Comparison of ENCODE assay signal across 8 mouse cellular contexts in genomic region chr10:20149835-20150355, GRCm38 (mm10). TPM values are rescaled to one million over a fixed set of nuclear protein-coding genes. Genes with fewer than 3 reads are reported as not detected.
DNase-seq lines count a peak whose midpoint lies in the region; ATAC-seq and TF ChIP-seq lines count a peak whose summit lies in the region.

No protein-coding gene starts in this region.

- TF ChIP-seq CTCF in stomach, postnatal 0 days (IDR thresholded peaks at IDR 0.05; ENCODE audit: low read depth) = no peak

- 0 out of 2 replicates have a peak, but pooled peaks cover 3% of the 10 kb centered on the region for H3K4me1 ChIP-seq in kidney, embryonic 14.5 days (ENCODE audit: control insufficient read depth, insufficient read depth, low read length)
- no peaks in the 10 kb centered on the region for H3K4me1 ChIP-seq in brown adipose tissue, adult 24 weeks (ENCODE audit: control insufficient read depth, insufficient read depth, insufficient read length, low read length)
- H3K4me1 ChIP-seq in liver, embryonic 16.5 days (ENCODE audit: control insufficient read depth, low read depth, low read length) = peaks cover 5% of the 10 kb centered on the region
- no peaks in the 10 kb centered on the region for H3K4me1 ChIP-seq in stomach, postnatal 0 days (replicated peaks; ENCODE audit: control insufficient read depth, insufficient read depth)

- no peaks in the 10 kb centered on the region for H3K9me3 ChIP-seq in kidney, embryonic 14.5 days (ENCODE audit: control insufficient read depth, low read length)
- H3K9me3 ChIP-seq in liver, embryonic 16.5 days (replicated peaks; ENCODE audit: control insufficient read depth, low read length) = no peaks in the 10 kb centered on the region
- H3K9me3 ChIP-seq in stomach, postnatal 0 days (ENCODE audit: control insufficient read depth, low read length) = no peaks in the 10 kb centered on the region

- WGBS in kidney, embryonic 14.5 days = 3% methylated on average over 13 of the region's 13 CpGs
- WGBS in liver, embryonic 16.5 days (ENCODE audit: insufficient replicate concordance) = 3% methylated on average over 13 of the region's 13 CpGs
- WGBS in stomach, postnatal 0 days = 8% methylated on average over 13 of the region's 13 CpGs

- no peak for DNase-seq in kidney, adult 11 months
- DNase-seq in stomach, postnatal 0 days (ENCODE audit: low spot score) = peak; percentile 25
- DNase-seq in spleen, postnatal 10 days (ENCODE audit: low spot score in 2 of 2) = no peak
- no peak for DNase-seq in gastrocnemius, postnatal 25 days

- peak overlapping the region; percentile 96 for H3K4me2 ChIP-seq in kidney, embryonic 14.5 days (replicated peaks; ENCODE audit: low read depth, low read length)
- peak overlapping the region; percentile 95 for H3K4me2 ChIP-seq in liver, embryonic 16.5 days (ENCODE audit: low read depth, low read length)
- peak overlapping the region; percentile 92 for H3K4me2 ChIP-seq in stomach, postnatal 0 days (replicated peaks; ENCODE audit: low read depth)

- ATAC-seq in kidney, embryonic 14.5 days (ENCODE audit: low FRiP score, low TSS enrichment) = no peak
- ATAC-seq in hematopoietic stem cell, adult 5-6 weeks (replicated peaks in 1 of 2; ENCODE audit: insufficient read depth in 1 of 2, low FRiP score in 2 of 2, low TSS enrichment in 1 of 2, low read depth in 1 of 2, poor library complexity in 2 of 2, severe bottlenecking in 2 of 2) = peak; percentile 10 to 18; a peak in 1 of 4 replicates
- ATAC-seq in liver, embryonic 16.5 days (ENCODE audit: low read depth) = no peak
- ATAC-seq in stomach, postnatal 0 days (ENCODE audit: low FRiP score, low TSS enrichment) = no peak

- H3K27ac ChIP-seq in kidney, embryonic 14.5 days (ENCODE audit: low read depth, low read length) = no peak overlapping the region
- H3K27ac ChIP-seq in brown adipose tissue, adult 24 weeks (replicated peaks; ENCODE audit: low read depth, low read length) = no peak overlapping the region
- H3K27ac ChIP-seq in liver, embryonic 16.5 days (ENCODE audit: low read length) = no peak overlapping the region
- H3K27ac ChIP-seq in stomach, postnatal 0 days (replicated peaks) = peak overlapping the region; percentile 88

- no peak for TF ChIP-seq EP300 in stomach, postnatal 0 days (optimal IDR thresholded peaks at IDR 0.05)

- peak overlapping the region; percentile 82 for H3K4me3 ChIP-seq in kidney, embryonic 14.5 days (ENCODE audit: low read length)
- H3K4me3 ChIP-seq in brown adipose tissue, adult 24 weeks (ENCODE audit: insufficient read depth, low read depth, low read length) = peak overlapping the region; percentile 45
- H3K4me3 ChIP-seq in liver, embryonic 16.5 days (ENCODE audit: low read depth, low read length) = peak overlapping the region; percentile 72
- peak overlapping the region; percentile 84 for H3K4me3 ChIP-seq in stomach, postnatal 0 days (ENCODE audit: low read depth, low read length)

- peak overlapping the region; percentile 81 for H3K9ac ChIP-seq in kidney, embryonic 14.5 days (ENCODE audit: low read depth, low read length)
- H3K9ac ChIP-seq in liver, embryonic 16.5 days (ENCODE audit: low read depth, low read length) = peak overlapping the region; percentile 68
- peak overlapping the region; percentile 89 for H3K9ac ChIP-seq in stomach, postnatal 0 days (ENCODE audit: low read length)

- H3K27me3 ChIP-seq in kidney, embryonic 14.5 days (ENCODE audit: control insufficient read depth, insufficient read depth, low read length) = peaks cover 25% of the 10 kb centered on the region
- peaks cover 25% of the 10 kb centered on the region for H3K27me3 ChIP-seq in liver, embryonic 16.5 days (ENCODE audit: control insufficient read depth, insufficient read depth, low read depth, low read length)
- H3K27me3 ChIP-seq in stomach, postnatal 0 days (ENCODE audit: control insufficient read depth, insufficient read depth, low read length) = no peaks in the 10 kb centered on the region

- no peaks in the 10 kb centered on the region for H3K36me3 ChIP-seq in kidney, embryonic 14.5 days (ENCODE audit: control insufficient read depth, insufficient read depth, low read length)
- no peaks in the 10 kb centered on the region for H3K36me3 ChIP-seq in liver, embryonic 16.5 days (ENCODE audit: control insufficient read depth, insufficient read depth)
- H3K36me3 ChIP-seq in stomach, postnatal 0 days (ENCODE audit: control insufficient read depth, insufficient read depth, low read length) = no peaks in the 10 kb centered on the region

RNA-seq across cellular contexts. Expression of gene Map7, which starts 1.6 kb away (rescaled TPM):
- 12.6 and 19.6 TPM in 2 replicates for polyA plus RNA-seq in kidney, embryonic 14.5 days (2014; fragmentation: Nextera tagmentation; extraction: Ambion mirVana)
- polyA plus RNA-seq in brown adipose tissue, adult 24 weeks (2012; ENCODE audit: insufficient read depth, insufficient read length, missing spikeins) = 3.6 and 4.5 TPM in 2 replicates
- total RNA-seq in hematopoietic stem cell, adult 5-6 weeks (2017) = 156 and 190 TPM in 2 replicates
- polyA plus RNA-seq in liver, embryonic 16.5 days (2015; fragmentation: Nextera tagmentation; extraction: Ambion mirVana) = 4.9 and 5.3 TPM in 2 replicates
- 23.0 TPM in 2 replicates for polyA plus RNA-seq in stomach, postnatal 0 days (2015; fragmentation: Nextera tagmentation; extraction: Ambion mirVana)
- total RNA-seq in gastrocnemius, postnatal 25 days (2021) = 1 to 10 TPM; 2.3 to 3.7 TPM

Comparison
In these comparisons a context has a peak if more than half of its experiments do, and no peak if none do; other contexts are left out.
1. ATAC-seq: peak in hematopoietic stem cell, adult 5-6 weeks (2 of 2); none in kidney, embryonic 14.5 days (single experiment), liver, embryonic 16.5 days (single experiment) and stomach, postnatal 0 days (single experiment).
2. Peak in every context shown above with its lines, with median percentiles within 50 percentile points of each other: H3K4me2 ChIP-seq, H3K4me3 ChIP-seq and H3K9ac ChIP-seq.